Mouse (Mus musculus) E14TG2a.4 (cell line): ENCODE measurements around the gene Smarcd3.

Source experiments
- H3K27me3 ChIP-seq: 2 replicates; pipeline ENCODE4 v1.6.1; 2014; ENCODE audit warnings: low read length, control low read depth; ENCODE audit not compliant: insufficient read depth
- H3K36me3 ChIP-seq: 2 replicates; pipeline ENCODE4 v1.6.1; 2014; ENCODE audit warnings: low read length, control low read depth; ENCODE audit not compliant: insufficient read depth
- H3K4me1 ChIP-seq: replicated peaks from 2 replicates; pipeline ENCODE4 v1.6.1; 2014; ENCODE audit warnings: low read depth, low read length, control low read depth
- H3K4me3 ChIP-seq: replicated peaks from 2 replicates; pipeline ENCODE4 v1.5.1; 2014; ENCODE audit warnings: mild to moderate bottlenecking, low read length
- H3K9me3 ChIP-seq: 2 replicates; pipeline ENCODE4 v1.6.1; 2014; ENCODE audit warnings: low read length, control low read depth
- CTCF ChIP-seq: conservative IDR thresholded peaks from 2 replicates; pipeline ENCODE4 v1.5.1; 2014; ENCODE audit warnings: low read length
- NANOG ChIP-seq: IDR thresholded peaks from 2 replicates; pipeline ENCODE4 v1.6.1; 2014; ENCODE audit warnings: borderline replicate concordance, low read length, mixed read lengths
- POU5F1 ChIP-seq: IDR thresholded peaks from 2 replicates; pipeline ENCODE4 v1.6.1; 2014; ENCODE audit warnings: low read length, borderline replicate concordance

The Smarcd3 gene

DNA sequence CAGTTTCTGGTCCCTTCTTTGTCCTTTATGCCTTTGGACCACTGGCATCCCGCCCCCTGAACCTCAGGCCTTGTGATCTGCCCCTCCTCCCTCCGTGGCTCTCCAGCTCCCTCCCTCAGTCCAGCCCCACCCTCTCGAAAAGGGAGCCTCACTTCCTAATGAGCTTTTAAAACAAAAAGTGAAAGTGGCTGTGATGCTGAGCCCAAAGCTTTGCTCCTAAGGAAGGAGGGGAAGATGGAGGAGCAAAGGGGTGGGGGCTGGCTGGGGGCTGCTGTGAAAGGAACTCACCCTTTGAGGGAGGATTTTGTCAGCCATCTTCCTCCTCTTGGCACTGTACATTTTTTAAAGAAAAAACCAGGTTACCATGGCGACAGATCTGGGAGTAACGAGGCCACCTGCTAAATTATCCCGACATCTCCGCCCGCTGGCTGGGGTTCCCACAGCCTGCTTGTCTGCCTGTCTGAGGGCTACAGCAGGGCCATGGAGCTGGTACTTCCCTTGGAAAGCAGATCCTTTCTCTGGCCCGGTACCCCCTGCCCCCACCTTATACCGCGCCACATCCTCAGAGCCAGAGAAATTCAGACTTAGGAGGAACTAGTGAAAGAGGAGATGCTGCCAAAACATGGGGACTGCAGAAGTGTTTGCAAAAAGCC lies 27.6 kb downstream of the Smarcd3 start:
- Histone ChIP-seq H3K4me3 (0 out of 2 replicates have a peak overlapping the region, but pooled peaks have one; percentile 17), H3K9me3 (no peaks in the 10 kb centered on the region), H3K4me1 (peaks cover 75% of the 10 kb centered on the region), H3K36me3 (peaks cover 29% of the 10 kb centered on the region), H3K27me3 (peaks cover 49% of the 10 kb centered on the region)
- TF ChIP-seq POU5F1 = no peak
- no peak for TF ChIP-seq CTCF
- no peak for TF ChIP-seq NANOG

DNA sequence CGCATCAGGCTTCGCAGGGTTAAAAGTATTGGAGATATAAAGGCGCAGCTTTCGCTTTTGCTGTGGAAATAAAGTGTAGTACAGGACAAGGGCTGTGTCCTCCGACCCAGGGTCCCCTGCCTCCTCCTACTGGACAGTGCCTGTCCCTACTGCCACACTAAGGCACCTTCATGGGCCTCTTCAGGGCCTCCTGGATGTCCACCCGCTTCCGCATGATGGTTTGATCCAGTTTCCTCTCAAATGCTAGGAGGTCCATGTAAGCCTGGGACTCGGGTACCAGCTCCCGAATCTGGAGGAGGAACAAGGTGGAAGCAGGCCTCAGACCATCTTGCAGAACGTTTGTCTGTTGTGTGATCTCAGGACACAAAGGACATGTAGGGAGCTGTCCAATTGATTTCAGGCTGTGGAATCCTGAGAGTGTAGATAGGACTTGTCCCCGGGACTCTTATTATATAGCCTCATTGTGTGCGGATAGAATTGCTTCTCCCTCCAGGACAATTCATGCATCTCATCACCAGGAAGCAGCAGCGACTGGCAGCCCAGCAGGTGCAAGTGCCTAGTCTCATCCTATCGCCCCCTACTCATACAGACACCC lies 28.3 kb downstream of the Smarcd3 start:
- Histone ChIP-seq H3K36me3 (peaks cover 29% of the 10 kb centered on the region), H3K9me3 (no peaks in the 10 kb centered on the region), H3K27me3 (peaks cover 49% of the 10 kb centered on the region), H3K4me3 (0 out of 2 replicates have a peak overlapping the region, but pooled peaks have one; percentile 17), H3K4me1 (peaks cover 78% of the 10 kb centered on the region)
- no peak for TF ChIP-seq NANOG
- no peak for TF ChIP-seq CTCF
- no peak for TF ChIP-seq POU5F1

- TF ChIP-seq CTCF (no peak), NANOG (no peak), POU5F1 (no peak)
Measured at GRCm38 (mm10) chr5:24595261-24595660, 28.9 kb downstream of the Smarcd3 start.

GRCm38 (mm10) chr5:24594346-24594745 lies 29.9 kb downstream of the Smarcd3 start:
- no peak overlapping the region for H3K4me3 ChIP-seq
- peaks cover 77% of the 10 kb centered on the region for H3K4me1 ChIP-seq
- no peak for TF ChIP-seq POU5F1
- TF ChIP-seq NANOG = no peak
- no peaks in the 10 kb centered on the region for H3K9me3 ChIP-seq
- H3K36me3 ChIP-seq = peaks cover 37% of the 10 kb centered on the region
- H3K27me3 ChIP-seq = peaks cover 36% of the 10 kb centered on the region

More at GRCm38 (mm10) chr5:24595261-24595660, 28.9 kb downstream of the Smarcd3 start:
- H3K27me3 ChIP-seq = peaks cover 43% of the 10 kb centered on the region
- H3K9me3 ChIP-seq = no peaks in the 10 kb centered on the region
- H3K4me3 ChIP-seq = no peak overlapping the region
- peaks cover 76% of the 10 kb centered on the region for H3K4me1 ChIP-seq
- peaks cover 29% of the 10 kb centered on the region for H3K36me3 ChIP-seq

DNA sequence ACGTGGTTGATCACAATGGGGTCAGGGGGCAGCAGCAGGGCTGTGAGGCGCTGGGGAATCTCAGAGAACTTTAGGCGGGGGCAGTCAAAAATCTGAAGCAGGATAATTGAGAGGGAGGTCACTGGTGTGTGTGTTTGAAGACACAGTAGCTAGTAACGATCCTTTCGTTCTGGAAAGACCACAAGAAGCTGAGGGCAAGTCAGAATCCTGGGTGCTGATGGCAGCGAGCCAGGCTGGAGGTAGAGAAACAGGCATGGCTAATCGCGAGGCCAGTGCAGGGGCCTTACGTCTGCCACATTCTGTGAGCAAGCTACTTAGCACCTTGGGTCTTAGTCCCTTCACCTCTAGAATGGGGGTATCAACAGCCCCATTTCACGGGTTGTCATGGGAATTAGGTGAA lies 30.3 kb downstream of the Smarcd3 start:
- peaks cover 42% of the 10 kb centered on the region for H3K36me3 ChIP-seq
- peaks cover 77% of the 10 kb centered on the region for H3K4me1 ChIP-seq
- no peaks in the 10 kb centered on the region for H3K9me3 ChIP-seq
- H3K27me3 ChIP-seq = peaks cover 31% of the 10 kb centered on the region
- TF ChIP-seq POU5F1 (no peak), NANOG (no peak), CTCF (no peak)
- H3K4me3 ChIP-seq = 0 out of 2 replicates have a peak overlapping the region, but pooled peaks have one; percentile 10

- peaks cover 29% of the 10 kb centered on the region for H3K27me3 ChIP-seq
- H3K4me1 ChIP-seq = peaks cover 75% of the 10 kb centered on the region
- H3K9me3 ChIP-seq = no peaks in the 10 kb centered on the region
- H3K4me3 ChIP-seq = peak overlapping the region; percentile 63
- peaks cover 49% of the 10 kb centered on the region for H3K36me3 ChIP-seq
- TF ChIP-seq POU5F1 = no peak
- TF ChIP-seq CTCF = no peak
- TF ChIP-seq NANOG = no peak
Measured at GRCm38 (mm10) chr5:24593230-24593629, 31.0 kb downstream of the Smarcd3 start.

- Histone ChIP-seq H3K36me3 (peaks cover 54% of the 10 kb centered on the region), H3K9me3 (no peaks in the 10 kb centered on the region), H3K4me1 (peaks cover 76% of the 10 kb centered on the region), H3K27me3 (peaks cover 24% of the 10 kb centered on the region), H3K4me3 (peak overlapping the region; percentile 63)
- TF ChIP-seq CTCF = no peak
- TF ChIP-seq POU5F1 = no peak
- TF ChIP-seq NANOG = no peak
Measured at GRCm38 (mm10) chr5:24592471-24593160, 31.6 kb downstream of the Smarcd3 start.

GRCm38 (mm10) chr5:24591796-24592470 lies 32.3 kb downstream of the Smarcd3 start:
- Histone ChIP-seq H3K36me3 (peaks cover 54% of the 10 kb centered on the region), H3K9me3 (no peaks in the 10 kb centered on the region), H3K4me1 (peaks cover 78% of the 10 kb centered on the region), H3K4me3 (peak overlapping the region; percentile 63), H3K27me3 (peaks cover 24% of the 10 kb centered on the region)
- TF ChIP-seq POU5F1 (no peak), NANOG (no peak), CTCF (no peak)
